Mouse (Mus musculus) heart, embryonic 16.5 days (tissue): ENCODE measurements at regions not wholly inside any gene's neighbourhood (a gene's known extent, or its start where the extent isn't known, plus 50 kb on each side); places are given as distances from the start of the nearest gene placed in this dataset.

Source experiments
- ATAC-seq: fragments of 200-750 bp; cut with Nextera tagmentation; replicated peaks from 2 replicates; pipeline ENCODE4 v1.8.0; 2017; ENCODE audit warnings: moderate number of reproducible peaks; ENCODE audit not compliant: insufficient read depth, low FRiP score; ENCODE audit errors: extremely low read depth
- H3K27ac ChIP-seq: fragments of 300-500 bp; sonication (generic); 2 replicates; pipeline ENCODE4 v1.5.1; 2014; ENCODE audit warnings: mild to moderate bottlenecking, low read length, control low read depth, moderate library complexity
- H3K27me3 ChIP-seq: fragments of 300-500 bp; sonication (generic); 2 replicates; pipeline ENCODE4 v1.6.1; 2014; ENCODE audit warnings: low read length, mixed read lengths; ENCODE audit not compliant: control insufficient read depth, insufficient read depth
- H3K36me3 ChIP-seq: fragments of 300-500 bp; sonication (generic); 2 replicates; pipeline ENCODE4 v1.6.1; 2014; ENCODE audit not compliant: control insufficient read depth, insufficient read depth
- H3K4me1 ChIP-seq: fragments of 300-500 bp; sonication (generic); 2 replicates; pipeline ENCODE4 v1.6.1; 2014; ENCODE audit warnings: low read length, mixed read lengths; ENCODE audit not compliant: control insufficient read depth, insufficient read depth
- H3K4me2 ChIP-seq: fragments of 300-500 bp; sonication (generic); 2 replicates; pipeline ENCODE4 v1.6.1; 2014; ENCODE audit warnings: low read depth, mild to moderate bottlenecking, control low read depth, low read length
- H3K4me3 ChIP-seq: fragments of 300-500 bp; sonication (generic); 2 replicates; pipeline ENCODE4 v1.5.1; 2014; ENCODE audit warnings: mild to moderate bottlenecking, control low read depth, low read length
- H3K9ac ChIP-seq: fragments of 300-500 bp; sonication (generic); 2 replicates; pipeline ENCODE4 v1.6.1; 2014; ENCODE audit warnings: low read length, control low read depth
- H3K9me3 ChIP-seq: fragments of 300-500 bp; sonication (generic); replicated peaks from 2 replicates; pipeline ENCODE4 v1.6.1; 2016; ENCODE audit warnings: low read length; ENCODE audit not compliant: control insufficient read depth
- WGBS: fragments of 180-500 bp; shearing (Covaris S2); extraction: QIAGEN DNeasy Blood & Tissue Kit; methylation state at CpG from one replicate; pipeline ENCODE4 v1.1.7; 2014; 5-methylcytosine and 5-hydroxymethylcytosine counted together

GRCm38 (mm10) chr6:143361963-143362362, 194.9 kb downstream of the Etnk1 start:
- no peaks in the 10 kb centered on the region for H3K36me3 ChIP-seq
- H3K9ac ChIP-seq = no peak overlapping the region
- H3K27me3 ChIP-seq = no peaks in the 10 kb centered on the region
- ATAC-seq = no peak
- 95% methylated on average over 2 of the region's 2 CpGs for WGBS
- no peaks in the 10 kb centered on the region; the same call in 1 of the 2 replicates for H3K9me3 ChIP-seq
- H3K27ac ChIP-seq = no peak overlapping the region; the same call in 1 of the 2 replicates
- H3K4me1 ChIP-seq = no peaks in the 10 kb centered on the region
- H3K4me3 ChIP-seq = no peak overlapping the region
- H3K4me2 ChIP-seq = no peak overlapping the region

GRCm38 (mm10) chr6:143365840-143366239, 198.8 kb downstream of the Etnk1 start:
- Histone ChIP-seq H3K4me1 (peaks cover 5% of the 10 kb centered on the region; the same call in 1 of the 2 replicates), H3K9ac (no peak overlapping the region), H3K36me3 (no peaks in the 10 kb centered on the region), H3K4me3 (no peak overlapping the region), H3K27me3 (no peaks in the 10 kb centered on the region), H3K9me3 (no peaks in the 10 kb centered on the region), H3K27ac (no peak overlapping the region), H3K4me2 (no peak overlapping the region)
- WGBS = 93% methylated on average over 5 of the region's 5 CpGs
- ATAC-seq = no peak

DNA sequence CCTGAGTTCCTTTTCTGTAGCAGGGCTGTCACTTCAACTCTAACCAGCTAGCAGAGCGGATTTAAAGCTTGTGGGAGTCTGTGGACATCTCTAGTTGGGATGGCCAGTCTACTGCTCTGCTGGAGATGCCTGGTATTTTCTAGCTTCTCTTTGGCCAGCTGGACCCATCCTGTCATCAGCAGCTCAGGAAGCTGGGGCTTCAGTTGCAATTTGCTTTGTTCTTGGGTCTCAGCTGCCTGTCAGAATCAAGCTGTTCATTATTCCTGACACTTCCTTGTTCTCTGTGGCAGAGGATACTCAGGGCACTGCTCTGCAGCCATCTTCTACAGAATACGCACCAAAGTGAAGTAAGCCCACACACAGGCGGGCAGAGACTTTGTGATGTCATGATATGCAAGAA, 200.8 kb downstream of the Etnk1 start:
- Histone ChIP-seq H3K4me3 (no peak overlapping the region), H3K4me2 (no peak overlapping the region)
- ATAC-seq = no peak; the same call in 1 of the 2 replicates

GRCm38 (mm10) chr6:143368646-143369045, 201.6 kb downstream of the Etnk1 start:
- Histone ChIP-seq H3K9ac (no peak overlapping the region), H3K36me3 (no peaks in the 10 kb centered on the region), H3K4me1 (peaks cover 5% of the 10 kb centered on the region; the same call in 1 of the 2 replicates), H3K27me3 (no peaks in the 10 kb centered on the region), H3K4me2 (no peak overlapping the region), H3K27ac (no peak overlapping the region), H3K4me3 (no peak overlapping the region), H3K9me3 (no peaks in the 10 kb centered on the region)
- ATAC-seq = no peak
- 64% methylated on average over 8 of the region's 8 CpGs for WGBS

More for the DNA sequence above, 200.8 kb downstream of the Etnk1 start:
- no peaks in the 10 kb centered on the region for H3K9me3 ChIP-seq
- H3K27me3 ChIP-seq = no peaks in the 10 kb centered on the region
- H3K36me3 ChIP-seq = no peaks in the 10 kb centered on the region
- peaks cover 5% of the 10 kb centered on the region; the same call in 1 of the 2 replicates for H3K4me1 ChIP-seq
- WGBS = 46% methylated on average over 3 of the region's 3 CpGs
- H3K9ac ChIP-seq = no peak overlapping the region
- H3K27ac ChIP-seq = no peak overlapping the region

DNA sequence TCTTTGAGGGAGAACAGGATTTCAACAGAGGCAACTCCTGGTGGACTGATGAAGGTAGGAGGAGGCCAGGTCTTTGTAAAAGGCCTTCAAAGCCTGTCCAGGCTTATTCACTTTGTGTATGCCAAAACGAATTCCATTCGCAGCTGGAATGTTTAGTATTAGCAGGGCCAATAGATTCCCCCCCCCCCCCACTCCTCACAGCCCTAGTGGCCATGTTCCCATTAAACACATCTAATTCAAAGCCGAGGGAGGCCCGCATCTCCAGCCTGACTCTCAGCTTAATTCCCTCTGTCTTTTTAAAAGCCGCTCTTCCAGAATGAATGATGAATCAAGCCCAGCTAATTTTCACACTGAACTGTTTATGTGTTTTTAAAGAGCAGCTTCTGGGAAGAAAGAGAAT, 205.5 kb downstream of the Etnk1 start:
- Histone ChIP-seq H3K27me3 (no peaks in the 10 kb centered on the region), H3K36me3 (no peaks in the 10 kb centered on the region), H3K9me3 (no peaks in the 10 kb centered on the region), H3K4me1 (peaks cover under 1% of the 10 kb centered on the region; the same call in 1 of the 2 replicates), H3K9ac (no peak overlapping the region), H3K4me2 (no peak overlapping the region), H3K27ac (no peak overlapping the region), H3K4me3 (no peak overlapping the region)
- no peak for ATAC-seq
- 68% methylated on average over 5 of the region's 5 CpGs for WGBS

DNA sequence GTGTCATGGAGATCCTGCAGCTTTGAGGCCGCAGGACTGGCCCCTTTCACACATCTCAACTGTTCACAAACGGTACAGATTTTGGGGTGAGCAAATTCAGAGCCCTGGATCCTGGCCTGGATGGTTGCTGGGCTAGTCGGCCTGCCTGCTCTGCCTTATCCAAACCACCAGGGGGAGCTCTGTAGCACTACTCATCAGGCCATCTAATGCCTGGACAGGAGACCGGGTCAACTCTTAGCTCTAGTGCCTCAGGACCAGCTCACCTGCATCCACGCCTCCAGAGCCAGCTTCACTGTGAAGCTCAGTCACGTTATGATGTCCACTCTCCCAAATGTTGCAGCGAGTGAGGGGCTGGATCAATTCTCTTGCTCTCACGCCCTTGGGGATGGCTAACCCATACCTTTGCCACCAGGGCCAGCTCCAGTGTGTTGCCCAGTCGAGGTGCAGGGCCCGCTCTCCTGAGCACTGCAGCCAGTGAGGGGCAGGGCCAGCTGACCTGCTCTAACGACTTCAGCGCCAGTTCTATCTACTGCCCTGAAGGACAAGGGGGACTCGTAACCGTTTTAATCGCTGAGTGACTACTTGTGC, 206.8 kb downstream of the Etnk1 start:
- no peaks in the 10 kb centered on the region for H3K27me3 ChIP-seq
- H3K36me3 ChIP-seq = no peaks in the 10 kb centered on the region
- no peak for ATAC-seq
- H3K4me3 ChIP-seq = no peak overlapping the region
- no peaks in the 10 kb centered on the region for H3K9me3 ChIP-seq
- H3K27ac ChIP-seq = no peak overlapping the region
- no peaks in the 10 kb centered on the region for H3K4me1 ChIP-seq
- no peak overlapping the region for H3K9ac ChIP-seq
- WGBS = 57% methylated on average over 15 of the region's 15 CpGs
- no peak overlapping the region for H3K4me2 ChIP-seq

- no peaks in the 10 kb centered on the region for H3K9me3 ChIP-seq
- no peak overlapping the region for H3K4me2 ChIP-seq
- H3K27ac ChIP-seq = no peak overlapping the region
- no peak for ATAC-seq
- no peak overlapping the region for H3K9ac ChIP-seq
- WGBS = 75% methylated on average over 21 of the region's 21 CpGs
- H3K27me3 ChIP-seq = no peaks in the 10 kb centered on the region
- no peaks in the 10 kb centered on the region for H3K4me1 ChIP-seq
- no peak overlapping the region for H3K4me3 ChIP-seq
- H3K36me3 ChIP-seq = no peaks in the 10 kb centered on the region
These were observed 209.1 kb downstream of the Etnk1 start for GRCm38 (mm10) chr6:143375951-143376713.

- no peak for ATAC-seq
- Histone ChIP-seq H3K9me3 (no peaks in the 10 kb centered on the region), H3K36me3 (no peaks in the 10 kb centered on the region), H3K4me1 (no peaks in the 10 kb centered on the region), H3K4me3 (no peak overlapping the region), H3K27me3 (no peaks in the 10 kb centered on the region), H3K27ac (no peak overlapping the region), H3K4me2 (no peak overlapping the region), H3K9ac (no peak overlapping the region)
- WGBS = 90% methylated on average over 14 of the region's 14 CpGs
These were observed 210.1 kb downstream of the Etnk1 start for GRCm38 (mm10) chr6:143377121-143377520.

DNA sequence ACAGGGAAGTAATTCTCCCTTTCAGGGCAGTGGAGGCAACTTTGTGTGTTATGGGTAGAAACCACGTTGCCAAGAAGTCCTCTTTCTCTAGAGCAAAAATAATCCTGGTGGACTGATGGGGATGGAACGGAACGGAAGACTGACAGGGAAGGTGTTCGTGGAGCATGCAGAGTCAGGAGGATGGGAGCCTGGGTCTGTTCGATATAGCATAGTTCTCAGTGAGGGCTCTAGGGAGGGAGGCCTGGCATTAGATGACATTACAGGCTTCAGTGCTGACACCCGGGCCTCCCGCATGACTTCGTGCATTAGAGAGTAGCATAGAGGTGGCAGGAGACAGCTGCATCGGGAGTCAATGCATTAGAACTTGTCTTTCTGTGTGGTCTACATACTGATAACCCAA, 211.1 kb downstream of the Etnk1 start:
- ATAC-seq = no peak
- Histone ChIP-seq H3K27ac (no peak overlapping the region), H3K4me3 (no peak overlapping the region), H3K36me3 (no peaks in the 10 kb centered on the region), H3K4me1 (no peaks in the 10 kb centered on the region), H3K9ac (no peak overlapping the region), H3K4me2 (no peak overlapping the region), H3K27me3 (no peaks in the 10 kb centered on the region), H3K9me3 (no peaks in the 10 kb centered on the region)
- WGBS = 85% methylated on average over 9 of the region's 9 CpGs
